Mouse (Mus musculus) MEL (cell line): ENCODE measurements around the gene Gorasp2. TPM values are rescaled to one million over a fixed set of nuclear protein-coding genes. Genes with fewer than 3 reads are reported as not detected.

Experiments used
- DNase-seq: peaks from one replicate; pipeline ENCODE4 v3.0.0; 2011; ENCODE audit warnings: low read depth, low spot score
- H3K27ac ChIP-seq: 2 replicates; pipeline ENCODE4 v1.5.1; 2012; ENCODE audit warnings: low read depth, mild to moderate bottlenecking, control low read depth, low read length, moderate library complexity; ENCODE audit not compliant: control insufficient read depth
- H3K27me3 ChIP-seq, 2 experiments: fragments of 150-350 bp in 1 of 2; sonication (generic) in 1 of 2; 2 replicates each; pipeline ENCODE4 v1.6.1; 2012; ENCODE audit warnings: low read length in 2 of 2, mild to moderate bottlenecking in 2 of 2, improper control_type of control experiment in 1 of 2, moderate library complexity in 1 of 2; ENCODE audit not compliant: insufficient read depth in 2 of 2, control insufficient read depth in 1 of 2
- H3K36me3 ChIP-seq, 2 experiments: 2 replicates each; pipeline ENCODE4 v1.6.1; 2012 to 2014; ENCODE audit warnings: low read length in 2 of 2, improper control_type of control experiment in 1 of 2, inconsistent platforms in 1 of 2, mild to moderate bottlenecking in 1 of 2; ENCODE audit not compliant: insufficient read depth in 2 of 2, control insufficient read depth in 1 of 2
- H3K4me1 ChIP-seq, 2 experiments: fragments of 150-350 bp in 1 of 2; sonication (generic) in 1 of 2; 2 replicates each; pipeline ENCODE4 v1.6.1; 2012; ENCODE audit warnings: low read length in 2 of 2, improper control_type of control experiment in 1 of 2, mild to moderate bottlenecking in 1 of 2; ENCODE audit not compliant: insufficient read depth in 2 of 2, control insufficient read depth in 1 of 2
- H3K4me3 ChIP-seq, 2 experiments: fragments of 150-350 bp in 1 of 2; sonication (generic) in 1 of 2; 2 replicates each; pipeline ENCODE4 v1.5.1; 2012; ENCODE audit warnings: low read depth in 2 of 2, low read length in 2 of 2, mild to moderate bottlenecking in 2 of 2, moderate library complexity in 2 of 2, control low read depth in 1 of 2, improper control_type of control experiment in 1 of 2; ENCODE audit not compliant: control insufficient read depth in 1 of 2, insufficient read depth in 1 of 2
- H3K79me2 ChIP-seq: 2 replicates; pipeline ENCODE4 v1.6.1; 2012; ENCODE audit warnings: mild to moderate bottlenecking, low read length, moderate library complexity; ENCODE audit not compliant: control insufficient read depth, poor library complexity, insufficient read depth
- H3K9ac ChIP-seq: 2 replicates; pipeline ENCODE4 v1.6.1; 2012; ENCODE audit warnings: low read depth, mild to moderate bottlenecking, control low read depth, low read length, moderate library complexity; ENCODE audit not compliant: control insufficient read depth, poor library complexity, severe bottlenecking
- H3K9me3 ChIP-seq: fragments of 150-350 bp; sonication (generic); replicated peaks from 2 replicates; pipeline ENCODE4 v1.6.1; 2012; ENCODE audit warnings: mild to moderate bottlenecking, low read length, improper control_type of control experiment, moderate library complexity; ENCODE audit not compliant: insufficient read depth
- CHD1 ChIP-seq: IDR thresholded peaks from 2 replicates; pipeline ENCODE4 v1.6.1; 2012; ENCODE audit warnings: low read depth, mild to moderate bottlenecking, inconsistent platforms, low read length, improper control_type of control experiment
- CHD2 ChIP-seq: IDR thresholded peaks from 2 replicates; pipeline ENCODE4 v1.6.1; 2011; ENCODE audit warnings: low read length, improper control_type of control experiment
- EP300 ChIP-seq, 2 experiments: IDR thresholded peaks; 2 replicates each; pipeline ENCODE4 v1.6.1; 2011; ENCODE audit warnings: improper control_type of control experiment in 2 of 2, low read length in 2 of 2, low read depth in 1 of 2, mild to moderate bottlenecking in 1 of 2
- ETS1 ChIP-seq: IDR thresholded peaks from 2 replicates; pipeline ENCODE4 v1.6.1; 2012; ENCODE audit warnings: low read depth, mild to moderate bottlenecking, inconsistent platforms, low read length, improper control_type of control experiment, moderate library complexity
- GATA1 ChIP-seq: IDR thresholded peaks from 2 replicates; pipeline ENCODE4 v1.6.1; 2011; ENCODE audit warnings: low read depth, low read length, improper control_type of control experiment
- MAFK ChIP-seq: IDR thresholded peaks from 2 replicates; pipeline ENCODE4 v1.6.1; 2011; ENCODE audit warnings: low read depth, mild to moderate bottlenecking, low read length, improper control_type of control experiment, borderline replicate concordance
- MAX ChIP-seq: IDR thresholded peaks from 2 replicates; pipeline ENCODE4 v1.6.1; 2011; ENCODE audit warnings: low read length, improper control_type of control experiment
- MYC ChIP-seq: IDR thresholded peaks from 2 replicates; pipeline ENCODE4 v1.6.1; 2011; ENCODE audit warnings: low read depth, mild to moderate bottlenecking, low read length, improper control_type of control experiment, moderate library complexity
- POLR2A ChIP-seq, 2 experiments: IDR thresholded peaks; 2 replicates each; pipeline ENCODE4 v1.6.1; 2011 to 2012; ENCODE audit warnings: low read length in 2 of 2, mild to moderate bottlenecking in 2 of 2, control low read depth in 1 of 2, improper control_type of control experiment in 1 of 2, low read depth in 1 of 2, moderate library complexity in 1 of 2; ENCODE audit not compliant: control insufficient read depth in 1 of 2, insufficient read depth in 1 of 2, poor library complexity in 1 of 2
- TAL1 ChIP-seq: IDR thresholded peaks from 2 replicates; pipeline ENCODE4 v1.6.1; 2012; ENCODE audit warnings: mild to moderate bottlenecking, inconsistent platforms, low read length, moderate library complexity, mixed read lengths
- TCF12 ChIP-seq: IDR thresholded peaks from 2 replicates; pipeline ENCODE4 v1.6.1; 2014; ENCODE audit warnings: low read depth, mild to moderate bottlenecking, inconsistent platforms, low read length, improper control_type of control experiment, moderate library complexity
- UBTF ChIP-seq: IDR thresholded peaks from 2 replicates; pipeline ENCODE4 v1.6.1; 2012; ENCODE audit warnings: low read depth, mild to moderate bottlenecking, inconsistent platforms, low read length, improper control_type of control experiment, moderate library complexity, borderline replicate concordance; ENCODE audit not compliant: insufficient read depth
- USF2 ChIP-seq, 2 experiments: IDR thresholded peaks; 2 replicates each; pipeline ENCODE4 v1.6.1; 2011 to 2012; ENCODE audit warnings: improper control_type of control experiment in 2 of 2, low read length in 2 of 2, borderline replicate concordance in 1 of 2, inconsistent platforms in 1 of 2, low read depth in 1 of 2, mild to moderate bottlenecking in 1 of 2; ENCODE audit not compliant: insufficient read depth in 1 of 2
- ZKSCAN1 ChIP-seq: IDR thresholded peaks from 2 replicates; pipeline ENCODE4 v1.6.1; 2012; ENCODE audit warnings: low read depth, mild to moderate bottlenecking, inconsistent platforms, low read length, improper control_type of control experiment, moderate library complexity
- polyA plus RNA-seq, 2 experiments: library from polyadenylated mRNA; stranded (reverse) in 1 of 2; unstranded in 1 of 2; fragments of >175 nt in 1 of 2; fragments of >200 nt in 1 of 2; gene quantifications; 2 replicates each; pipeline versions ENCODE4 v1.2.1 to v1.2.4; 2012; ENCODE audit warnings: low replicate concordance in 2 of 2, low read depth in 1 of 2; ENCODE audit not compliant: insufficient read length in 2 of 2, insufficient read depth in 1 of 2, missing spikeins in 1 of 2
- total RNA-seq: library from RNA; depleted of rRNA; stranded (reverse); fragments of 300-350 nt; gene quantifications from 2 replicates; pipeline ENCODE4 v1.2.3, GENCODE M21; 2012

Gene Gorasp2
- total and polyA plus RNA-seq, 3 experiments = 81.8 to 132 (median 124) TPM

DNA sequence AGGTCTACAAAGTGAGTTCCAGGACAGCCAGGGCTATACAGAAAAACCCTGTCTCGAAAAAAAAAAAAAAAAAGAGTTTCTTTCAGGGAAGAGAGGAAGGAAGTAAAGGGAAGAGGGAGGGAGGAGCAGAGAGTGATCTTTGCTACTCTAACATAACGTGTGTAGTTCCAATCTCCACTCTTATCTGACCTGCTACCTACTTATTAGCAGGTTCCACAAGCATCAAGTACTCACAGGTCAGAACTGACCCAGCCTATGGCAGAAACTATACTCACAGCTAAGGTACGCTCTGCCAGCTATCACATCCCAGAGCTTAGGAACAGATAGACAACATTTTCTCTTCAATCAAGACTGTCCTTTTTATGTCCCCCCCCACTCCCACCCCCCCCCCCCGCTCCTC is 74.2 kb downstream of the Gorasp2 start:
- Histone ChIP-seq H3K27ac (no peak overlapping the region), H3K79me2 (no peaks in the 10 kb centered on the region), H3K4me1 (peaks cover 0 to 5% of the 10 kb centered on the region in 2 experiments; a peak in 2 of 4 replicates), H3K27me3 (no peaks in the 10 kb centered on the region), H3K9ac (no peak overlapping the region), H3K4me3 (no peak overlapping the region), H3K9me3 (no peaks in the 10 kb centered on the region), H3K36me3 (peaks cover 2 to 46% of the 10 kb centered on the region in 2 experiments; a peak in 3 of 4 replicates)
- no peak for TF ChIP-seq MAFK
- no peak for TF ChIP-seq MYC
- no peak for TF ChIP-seq TAL1
- TF ChIP-seq ZKSCAN1 = no peak
- TF ChIP-seq GATA1 = no peak
- TF ChIP-seq CHD2 = no peak
- no peak for DNase-seq

DNA sequence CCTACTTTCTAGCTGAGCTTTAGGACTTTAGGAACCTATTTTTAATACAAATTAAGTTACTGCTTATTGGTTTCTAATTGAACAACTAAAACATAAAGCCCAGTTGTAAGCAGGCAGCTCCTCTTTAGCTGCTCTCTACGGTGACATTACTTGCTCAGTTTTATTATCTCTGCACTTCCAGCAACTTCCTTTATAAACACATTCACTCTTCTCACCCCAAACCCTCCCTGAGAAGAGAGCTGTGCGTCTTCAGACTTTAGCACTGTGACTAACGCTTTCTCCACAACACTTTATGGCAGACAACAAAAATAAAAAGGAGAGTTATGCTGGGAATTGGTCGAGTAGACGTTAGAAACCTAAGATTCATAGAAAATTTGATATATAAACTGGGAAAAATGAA is 74.6 kb downstream of the Gorasp2 start:
- peak; percentile 44 for DNase-seq

DNA sequence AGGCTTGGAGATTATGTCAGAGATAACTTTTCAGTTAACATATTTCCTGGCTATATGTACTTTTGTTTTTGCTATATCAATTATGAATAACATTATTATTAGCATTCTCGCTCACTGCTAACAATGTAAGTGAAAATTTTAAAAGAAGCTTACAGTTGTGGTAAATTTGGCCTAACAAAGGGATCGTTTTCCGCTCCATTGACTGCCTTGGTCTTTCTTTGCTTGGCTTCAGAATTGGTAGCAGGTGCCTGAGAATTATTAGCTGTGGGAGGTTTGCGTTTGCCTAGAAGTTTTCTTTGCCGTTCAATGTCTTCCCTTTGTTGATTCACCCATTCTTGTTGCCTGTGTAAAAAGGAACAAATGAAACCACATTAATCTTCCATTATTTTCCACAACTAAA is 80.5 kb downstream of the Gorasp2 start:
- Histone ChIP-seq H3K36me3 (peaks cover 5 to 62% of the 10 kb centered on the region in 2 experiments; a peak in 3 of 4 replicates), H3K9me3 (no peaks in the 10 kb centered on the region), H3K4me3 (no peak overlapping the region), H3K9ac (no peak overlapping the region), H3K27me3 (no peaks in the 10 kb centered on the region), H3K79me2 (no peaks in the 10 kb centered on the region; the same call in 1 of the 2 replicates), H3K27ac (no peak overlapping the region), H3K4me1 (peaks cover 3 to 6% of the 10 kb centered on the region in 2 experiments; a peak in 3 of 4 replicates)
- DNase-seq = no peak
- TF ChIP-seq CHD1 (no peak), EP300 (IDR thresholded peaks at IDR 0.05; ENCODE audit: low read depth in 1 of 2, low read length in 2 of 2) (no peak), TCF12 (no peak)

More for the DNA sequence above, 74.6 kb downstream of the Gorasp2 start:
- Histone ChIP-seq H3K9me3 (no peaks in the 10 kb centered on the region), H3K36me3 (peaks cover 2 to 45% of the 10 kb centered on the region in 2 experiments; a peak in 3 of 4 replicates), H3K4me1 (peaks cover 0 to 5% of the 10 kb centered on the region in 2 experiments; a peak in 2 of 4 replicates), H3K79me2 (no peaks in the 10 kb centered on the region), H3K4me3 (no peak overlapping the region), H3K9ac (no peak overlapping the region), H3K27ac (no peak overlapping the region), H3K27me3 (no peaks in the 10 kb centered on the region)
- TF ChIP-seq UBTF (no peak), MAX (no peak), CHD1 (no peak), TAL1 (no peak), POLR2A (IDR thresholded peaks at IDR 0.05; ENCODE audit: control insufficient read depth in 1 of 2, insufficient read depth in 1 of 2, low read depth in 1 of 2, low read length in 2 of 2, poor library complexity in 1 of 2) (no peak), ETS1 (no peak), USF2 (IDR thresholded peaks at IDR 0.05; ENCODE audit: borderline replicate concordance in 1 of 2, insufficient read depth in 1 of 2, low read depth in 1 of 2, low read length in 2 of 2) (no peak)
